Mouse (Mus musculus) brain, embryonic 14.5 days (tissue): ENCODE results near the gene Timp3.

Experiments
- CTCF ChIP-seq: fragments of 200-500 bp; IDR thresholded peaks from 2 replicates; pipeline ENCODE4 v1.5.1; 2012; ENCODE audit warnings: inconsistent platforms, mild to moderate bottlenecking, moderate library complexity, borderline replicate concordance; ENCODE audit not compliant: insufficient read depth, insufficient read length; ENCODE audit errors: extremely low read depth
- POLR2A ChIP-seq: fragments of 200-500 bp; IDR thresholded peaks from 2 replicates; pipeline ENCODE4 v1.6.1; 2012; ENCODE audit warnings: mild to moderate bottlenecking, inconsistent platforms, borderline replicate concordance; ENCODE audit not compliant: poor library complexity, insufficient read depth, insufficient read length, severe bottlenecking; ENCODE audit errors: extremely low read depth

DNA sequence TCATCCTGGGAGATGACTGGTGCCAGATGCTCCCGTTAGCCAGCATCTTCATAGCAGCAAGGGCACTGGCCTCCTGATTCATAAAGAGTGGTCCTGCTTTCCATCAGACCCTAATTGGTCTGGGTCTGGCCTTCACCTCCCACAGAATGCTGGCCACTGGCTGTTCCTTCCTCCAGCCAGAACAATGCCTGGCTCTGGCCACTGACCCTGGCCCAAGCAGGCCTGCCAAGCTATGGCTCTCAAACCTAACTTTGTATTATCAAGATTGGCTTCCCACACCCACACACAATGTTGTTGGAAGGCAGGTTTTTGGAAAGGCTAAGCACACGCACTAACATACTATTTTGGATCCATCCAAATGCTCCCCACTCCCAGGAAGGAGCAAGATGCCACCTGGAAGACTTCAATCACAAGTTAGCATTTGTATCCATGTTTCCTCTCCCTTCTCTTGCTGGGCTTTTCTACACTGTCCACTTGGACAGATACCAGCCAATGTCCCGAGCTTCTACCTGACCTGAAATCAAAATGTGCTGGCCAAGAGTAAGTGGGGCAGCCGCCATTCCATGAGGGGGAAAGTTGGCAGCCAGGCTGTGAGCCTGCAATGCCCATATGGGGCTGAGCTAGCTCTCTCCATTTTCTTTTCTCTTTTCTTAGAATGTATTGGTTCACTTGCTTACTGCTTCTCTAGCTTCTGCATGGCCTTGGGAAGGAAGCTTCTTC, 23.3 kb downstream of the Timp3 start:
- TF ChIP-seq CTCF (no peak), POLR2A (no peak)
